7 mouse cellular contexts compared by ENCODE assay signal in the genomic region with DNA sequence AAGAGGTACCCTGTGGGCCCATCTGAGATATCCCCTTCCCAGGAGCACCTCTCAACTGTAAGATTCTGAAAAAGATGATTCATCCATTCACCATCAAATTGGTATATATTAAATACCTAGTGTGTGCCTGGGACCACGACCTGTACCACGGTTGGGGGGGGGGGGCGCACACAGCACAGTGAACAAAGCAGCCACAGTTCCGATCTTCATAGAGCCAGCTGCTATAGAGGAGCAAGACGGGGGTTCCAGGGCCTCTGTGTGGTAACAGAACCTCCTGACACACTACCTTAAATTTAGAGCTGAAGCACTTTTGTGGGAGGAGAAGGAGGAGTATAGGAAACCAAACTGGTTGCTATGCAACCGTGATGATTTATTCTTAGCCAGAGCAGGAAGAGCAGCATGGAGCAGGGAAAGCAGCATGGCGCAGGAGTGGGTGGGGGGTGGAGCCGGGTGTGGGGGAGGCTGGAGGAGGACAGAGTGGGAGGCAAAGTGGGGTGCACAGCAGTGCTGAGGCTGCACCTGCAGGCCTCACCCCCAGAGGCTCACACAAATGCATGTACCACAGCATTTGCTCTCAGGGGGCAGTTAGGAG.
DNase-seq lines count a peak whose midpoint lies in the region.

No protein-coding gene starts in this region.

- peak; percentile 95 for DNase-seq in brain, adult 2 months (ENCODE audit: low read depth, low spot score)
- peak; percentile 63 for DNase-seq in embryo, embryonic 10 days (ENCODE audit: low spot score)
- DNase-seq in heart, postnatal 4 days, result peak; percentile 29
- peak; percentile 49 to 82 for DNase-seq in left cerebral cortex, adult 8-10 months (ENCODE audit: low spot score in 2 of 2)
- DNase-seq in right cerebral cortex, adult 2 months (ENCODE audit: low spot score in 2 of 2), result peak; percentile 67 to 72
- no peak for DNase-seq in ovary, adult 18-20 months (ENCODE audit: low spot score)
- DNase-seq in cerebellum, postnatal 14 days, result no peak

Comparison
In these comparisons a context has a peak if more than half of its experiments do, and no peak if none do; other contexts are left out.
1. DNase-seq: peak in brain, adult 2 months (single experiment), embryo, embryonic 10 days (single experiment), heart, postnatal 4 days (single experiment), left cerebral cortex, adult 8-10 months (2 of 2) and right cerebral cortex, adult 2 months (2 of 2); none in ovary, adult 18-20 months (single experiment) and cerebellum, postnatal 14 days (0 of 2).